Mouse (Mus musculus): ENCODE results near the gene Csmd2. TPM values are rescaled to one million over a fixed set of nuclear protein-coding genes. Genes with fewer than 3 reads are reported as not detected.
"Not testable (repeated sequence)": the region's sequence is repeated elsewhere in the genome, so short reads cannot be mapped to it uniquely, and the experiment has no call there.

Gene Csmd2
- polyA plus RNA-seq, 1 experiment from 2014 or later = 0.21 TPM

- Histone ChIP-seq H3K4me1 (ENCODE audit: control insufficient read depth, insufficient read depth, low read length) (no peaks in the 10 kb centered on the region), H3K4me3 (ENCODE audit: low read depth, low read length) (no peak overlapping the region), H3K27ac (replicated peaks; ENCODE audit: low read depth, low read length) (no peak overlapping the region), H3K9me3 (replicated peaks; ENCODE audit: control insufficient read depth, low read length) (no peaks in the 10 kb centered on the region), H3K9ac (replicated peaks; ENCODE audit: low read length) (no peak overlapping the region), H3K36me3 (replicated peaks; ENCODE audit: control insufficient read depth, insufficient read depth, low read depth, low read length) (no peaks in the 10 kb centered on the region), H3K27me3 (ENCODE audit: control insufficient read depth, insufficient read depth, low read length) (no peaks in the 10 kb centered on the region), H3K4me2 (ENCODE audit: low read depth, low read length) (no peak overlapping the region)
- peak; percentile 39; the same call in 1 of the 2 replicates for ATAC-seq (replicated peaks; ENCODE audit: insufficient number of reproducible peaks, low FRiP score, low TSS enrichment, low read depth)
- 70% methylated on average over 8 of the region's 8 CpGs for WGBS
- peak; percentile 8 for DNase-seq (ENCODE audit: low spot score)
Observed at GRCm38 (mm10) chr4:128492055-128492454, 504.4 kb downstream of the Csmd2 start.

GRCm38 (mm10) chr4:128499980-128500379 is 512.3 kb downstream of the Csmd2 start:
- Histone ChIP-seq H3K27me3 (ENCODE audit: control insufficient read depth, insufficient read depth, low read length) (no peaks in the 10 kb centered on the region), H3K9me3 (replicated peaks; ENCODE audit: control insufficient read depth, low read length) (no peaks in the 10 kb centered on the region), H3K4me2 (ENCODE audit: low read depth, low read length) (no peak overlapping the region), H3K27ac (replicated peaks; ENCODE audit: low read depth, low read length) (no peak overlapping the region), H3K4me1 (ENCODE audit: control insufficient read depth, insufficient read depth, low read length) (no peaks in the 10 kb centered on the region), H3K9ac (replicated peaks; ENCODE audit: low read length) (no peak overlapping the region), H3K36me3 (replicated peaks; ENCODE audit: control insufficient read depth, insufficient read depth, low read depth, low read length) (no peaks in the 10 kb centered on the region), H3K4me3 (ENCODE audit: low read depth, low read length) (no peak overlapping the region)
- ATAC-seq (replicated peaks; ENCODE audit: insufficient number of reproducible peaks, low FRiP score, low TSS enrichment, low read depth) (no peak), DNase-seq (ENCODE audit: low spot score) (no peak)
- WGBS = 75% methylated on average over 2 of the region's 2 CpGs

- H3K27me3 ChIP-seq (ENCODE audit: control insufficient read depth, insufficient read depth, low read length) = no peaks in the 10 kb centered on the region
- H3K9me3 ChIP-seq (replicated peaks; ENCODE audit: control insufficient read depth, low read length) = no peaks in the 10 kb centered on the region
- H3K4me3 ChIP-seq (ENCODE audit: low read depth, low read length) = no peak overlapping the region
- DNase-seq (ENCODE audit: low spot score) (no peak), ATAC-seq (replicated peaks; ENCODE audit: insufficient number of reproducible peaks, low FRiP score, low TSS enrichment, low read depth) (no peak)
- H3K4me2 ChIP-seq (ENCODE audit: low read depth, low read length) = no peak overlapping the region
- 59% methylated on average over 10 of the region's 10 CpGs for WGBS
- H3K9ac ChIP-seq (replicated peaks; ENCODE audit: low read length) = no peak overlapping the region
- no peak overlapping the region for H3K27ac ChIP-seq (replicated peaks; ENCODE audit: low read depth, low read length)
- H3K4me1 ChIP-seq (ENCODE audit: control insufficient read depth, insufficient read depth, low read length) = no peaks in the 10 kb centered on the region
- no peaks in the 10 kb centered on the region for H3K36me3 ChIP-seq (replicated peaks; ENCODE audit: control insufficient read depth, insufficient read depth, low read depth, low read length)
Observed at GRCm38 (mm10) chr4:128506878-128507277, 519.2 kb downstream of the Csmd2 start.

- no peak for ATAC-seq (replicated peaks; ENCODE audit: insufficient number of reproducible peaks, low FRiP score, low TSS enrichment, low read depth)
- 74% methylated on average over 5 of the region's 5 CpGs for WGBS
Observed at GRCm38 (mm10) chr4:128509885-128510284, 522.2 kb downstream of the Csmd2 start.

GRCm38 (mm10) chr4:128514496-128514895 is 526.8 kb downstream of the Csmd2 start:
- H3K27ac ChIP-seq (replicated peaks; ENCODE audit: low read depth, low read length) = no peak overlapping the region
- no peaks in the 10 kb centered on the region for H3K9me3 ChIP-seq (replicated peaks; ENCODE audit: control insufficient read depth, low read length)
- H3K4me1 ChIP-seq (ENCODE audit: control insufficient read depth, insufficient read depth, low read length) = no peaks in the 10 kb centered on the region
- no peak overlapping the region for H3K4me3 ChIP-seq (ENCODE audit: low read depth, low read length)
- ATAC-seq (replicated peaks; ENCODE audit: insufficient number of reproducible peaks, low FRiP score, low TSS enrichment, low read depth) (no peak), DNase-seq (ENCODE audit: low spot score) (no peak)
- 83% methylated on average over 5 of the region's 5 CpGs for WGBS
- no peaks in the 10 kb centered on the region for H3K27me3 ChIP-seq (ENCODE audit: control insufficient read depth, insufficient read depth, low read length)
- H3K4me2 ChIP-seq (ENCODE audit: low read depth, low read length) = no peak overlapping the region
- H3K36me3 ChIP-seq (replicated peaks; ENCODE audit: control insufficient read depth, insufficient read depth, low read depth, low read length) = no peaks in the 10 kb centered on the region
- H3K9ac ChIP-seq (replicated peaks; ENCODE audit: low read length) = no peak overlapping the region

More at GRCm38 (mm10) chr4:128509885-128510284, 522.2 kb downstream of the Csmd2 start:
- Histone ChIP-seq H3K9me3 (replicated peaks; ENCODE audit: control insufficient read depth, low read length) (no peaks in the 10 kb centered on the region), H3K4me3 (ENCODE audit: low read depth, low read length) (no peak overlapping the region), H3K4me1 (ENCODE audit: control insufficient read depth, insufficient read depth, low read length) (no peaks in the 10 kb centered on the region), H3K9ac (replicated peaks; ENCODE audit: low read length) (no peak overlapping the region), H3K27me3 (ENCODE audit: control insufficient read depth, insufficient read depth, low read length) (no peaks in the 10 kb centered on the region), H3K4me2 (ENCODE audit: low read depth, low read length) (no peak overlapping the region), H3K36me3 (replicated peaks; ENCODE audit: control insufficient read depth, insufficient read depth, low read depth, low read length) (no peaks in the 10 kb centered on the region), H3K27ac (replicated peaks; ENCODE audit: low read depth, low read length) (no peak overlapping the region)
- no peak for DNase-seq (ENCODE audit: low spot score)

GRCm38 (mm10) chr4:128521276-128521675 is 533.6 kb downstream of the Csmd2 start:
- no peaks in the 10 kb centered on the region for H3K27me3 ChIP-seq (ENCODE audit: control insufficient read depth, insufficient read depth, low read length)
- 90% methylated on average over 6 of the region's 6 CpGs for WGBS
- no peak overlapping the region for H3K27ac ChIP-seq (replicated peaks; ENCODE audit: low read depth, low read length)
- no peaks in the 10 kb centered on the region for H3K9me3 ChIP-seq (replicated peaks; ENCODE audit: control insufficient read depth, low read length)
- DNase-seq (ENCODE audit: low spot score) = no peak
- H3K36me3 ChIP-seq (replicated peaks; ENCODE audit: control insufficient read depth, insufficient read depth, low read depth, low read length) = no peaks in the 10 kb centered on the region
- H3K4me3 ChIP-seq (ENCODE audit: low read depth, low read length) = no peak overlapping the region
- ATAC-seq (replicated peaks; ENCODE audit: insufficient number of reproducible peaks, low FRiP score, low TSS enrichment, low read depth) = no peak
- no peak overlapping the region for H3K4me2 ChIP-seq (ENCODE audit: low read depth, low read length)
- H3K9ac ChIP-seq (replicated peaks; ENCODE audit: low read length) = no peak overlapping the region
- no peaks in the 10 kb centered on the region for H3K4me1 ChIP-seq (ENCODE audit: control insufficient read depth, insufficient read depth, low read length)

- ATAC-seq (replicated peaks; ENCODE audit: insufficient number of reproducible peaks, low FRiP score, low TSS enrichment, low read depth) (no peak), DNase-seq (ENCODE audit: low spot score) (peak; percentile 30)
- Histone ChIP-seq H3K36me3 (replicated peaks; ENCODE audit: control insufficient read depth, insufficient read depth, low read depth, low read length) (no peaks in the 10 kb centered on the region), H3K27me3 (ENCODE audit: control insufficient read depth, insufficient read depth, low read length) (no peaks in the 10 kb centered on the region), H3K4me2 (ENCODE audit: low read depth, low read length) (no peak overlapping the region), H3K4me3 (ENCODE audit: low read depth, low read length) (no peak overlapping the region), H3K27ac (replicated peaks; ENCODE audit: low read depth, low read length) (no peak overlapping the region), H3K9ac (replicated peaks; ENCODE audit: low read length) (no peak overlapping the region), H3K4me1 (ENCODE audit: control insufficient read depth, insufficient read depth, low read length) (no peaks in the 10 kb centered on the region), H3K9me3 (replicated peaks; ENCODE audit: control insufficient read depth, low read length) (no peaks in the 10 kb centered on the region)
- WGBS = 18% methylated on average over 2 of the region's 2 CpGs
Observed at GRCm38 (mm10) chr4:128543378-128543777, 555.7 kb downstream of the Csmd2 start.

- ATAC-seq (replicated peaks; ENCODE audit: insufficient number of reproducible peaks, low FRiP score, low TSS enrichment, low read depth); H3K4me2 ChIP-seq (ENCODE audit: low read depth, low read length); DNase-seq (ENCODE audit: low spot score); H3K4me1 ChIP-seq (ENCODE audit: control insufficient read depth, insufficient read depth, low read length); H3K36me3 ChIP-seq (replicated peaks; ENCODE audit: control insufficient read depth, insufficient read depth, low read depth, low read length); H3K27me3 ChIP-seq (ENCODE audit: control insufficient read depth, insufficient read depth, low read length); H3K4me3 ChIP-seq (ENCODE audit: low read depth, low read length); H3K9ac ChIP-seq (replicated peaks; ENCODE audit: low read length); H3K9me3 ChIP-seq (replicated peaks; ENCODE audit: control insufficient read depth, low read length); H3K27ac ChIP-seq (replicated peaks; ENCODE audit: low read depth, low read length): not testable (repeated sequence)
- WGBS = 69% methylated on average over 2 of the region's 2 CpGs
Observed at GRCm38 (mm10) chr4:128543956-128544486, 556.4 kb downstream of the Csmd2 start.
